Mouse (Mus musculus) gastrocnemius, postnatal 4 days (tissue): ENCODE results near the gene Gm4792. TPM values are rescaled to one million over a fixed set of nuclear protein-coding genes. Genes with fewer than 3 reads are reported as not detected.

ENCODE experiments used
- DNase-seq, 2 experiments: peaks; one replicate each; pipeline ENCODE4 v3.0.0; 2021 to 2022; ENCODE audit warnings: low spot score in 2 of 2, mixed read lengths in 2 of 2
- total RNA-seq, 2 experiments: library from RNA; stranded (reverse); gene quantifications; 2 replicates each; pipeline ENCODE4 v1.2.3; 2021

Gene Gm4792
- total RNA-seq, 2 experiments from 2014 or later, result not detected

- DNase-seq, result no peak
Measured at GRCm38 (mm10) chr10:94304064-94304657, 5.7 kb upstream of the Gm4792 start.

- no peak for DNase-seq
Measured at GRCm38 (mm10) chr10:94299301-94299700, 798 bp upstream of the Gm4792 start.

- DNase-seq, result no peak
Measured at GRCm38 (mm10) chr10:94295923-94296605, 2.4 kb downstream of the Gm4792 start.

- DNase-seq, result no peak
Measured at GRCm38 (mm10) chr10:94294933-94295750, 3.4 kb downstream of the Gm4792 start.

- no peak for DNase-seq
Measured at GRCm38 (mm10) chr10:94294437-94294836, 4.1 kb downstream of the Gm4792 start.

- no peak for DNase-seq
Measured at GRCm38 (mm10) chr10:94282797-94283196, 15.7 kb downstream of the Gm4792 start.

- DNase-seq, result no peak
Measured at GRCm38 (mm10) chr10:94282179-94282578, 16.3 kb downstream of the Gm4792 start.

- no peak for DNase-seq
Measured at GRCm38 (mm10) chr10:94276511-94276910, 22.0 kb downstream of the Gm4792 start.

- no peak for DNase-seq
Measured at GRCm38 (mm10) chr10:94275321-94275720, 23.2 kb downstream of the Gm4792 start.

GRCm38 (mm10) chr10:94265656-94266542, 32.6 kb downstream of the Gm4792 start:
- peak in 1 of 2 experiments; percentile 14 for DNase-seq

- DNase-seq, result no peak
Measured at GRCm38 (mm10) chr10:94263211-94263610, 35.3 kb downstream of the Gm4792 start.

- no peak for DNase-seq
Measured at GRCm38 (mm10) chr10:94262646-94263045, 35.9 kb downstream of the Gm4792 start.

GRCm38 (mm10) chr10:94260544-94260943, 38.0 kb downstream of the Gm4792 start:
- no peak for DNase-seq

- DNase-seq, result no peak
Measured at GRCm38 (mm10) chr10:94256518-94256917, 42.0 kb downstream of the Gm4792 start.

GRCm38 (mm10) chr10:94255744-94256143, 42.8 kb downstream of the Gm4792 start:
- DNase-seq, result no peak

- DNase-seq, result no peak
Measured at GRCm38 (mm10) chr10:94254766-94255165, 43.7 kb downstream of the Gm4792 start.

- no peak for DNase-seq
Measured at GRCm38 (mm10) chr10:94253260-94253807, 45.2 kb downstream of the Gm4792 start.

GRCm38 (mm10) chr10:94249575-94250456, 48.7 kb downstream of the Gm4792 start:
- DNase-seq, result no peak

GRCm38 (mm10) chr10:94247748-94248349, 50.7 kb downstream of the Gm4792 start:
- DNase-seq, result no peak
